Mouse (Mus musculus): ENCODE data around the gene Map3k14. TPM values are rescaled to one million over a fixed set of nuclear protein-coding genes. Genes with fewer than 3 reads are reported as not detected.

Gene Map3k14
- total and polyA plus RNA-seq, 2 experiments: 1.4 to 2.1 TPM

GRCm38 (mm10) chr11:103198911-103199803 lies 68.1 kb downstream of the Map3k14 start:
- no peaks in the 10 kb centered on the region for H3K36me3 ChIP-seq (ENCODE audit: control insufficient read depth, insufficient read depth, low read length)
- no peak overlapping the region for H3K27ac ChIP-seq (replicated peaks; ENCODE audit: insufficient read depth, low read depth, low read length)
- H3K9ac ChIP-seq (ENCODE audit: low read depth, low read length): no peak overlapping the region
- H3K79me2 ChIP-seq (ENCODE audit: control insufficient read depth, insufficient read depth, low read length): no peaks in the 10 kb centered on the region
- H3K4me1 ChIP-seq (ENCODE audit: control insufficient read depth, insufficient read depth, low read length): no peaks in the 10 kb centered on the region
- DNase-seq (ENCODE audit: extremely low read depth, low read depth, low spot score): no peak
- TF ChIP-seq POLR2A (IDR thresholded peaks at IDR 0.05; ENCODE audit: extremely low read depth, insufficient read depth, low read length): no peak
- no peak overlapping the region; the same call in 1 of the 2 replicates for H3K4me3 ChIP-seq (ENCODE audit: insufficient read depth, low read depth, low read length)
- peaks cover 4% of the 10 kb centered on the region; the same call in 1 of the 2 replicates for H3K27me3 ChIP-seq (ENCODE audit: control insufficient read depth, insufficient read depth, low read length)
- 5% methylated on average over 59 of the region's 59 CpGs for WGBS

- Histone ChIP-seq H3K27me3 (ENCODE audit: control insufficient read depth, insufficient read depth, low read length) (peaks cover 7% of the 10 kb centered on the region), H3K4me1 (ENCODE audit: control insufficient read depth, insufficient read depth, low read length) (no peaks in the 10 kb centered on the region), H3K27ac (replicated peaks; ENCODE audit: insufficient read depth, low read depth, low read length) (no peak overlapping the region), H3K9ac (ENCODE audit: low read depth, low read length) (no peak overlapping the region), H3K79me2 (ENCODE audit: control insufficient read depth, insufficient read depth, low read length) (no peaks in the 10 kb centered on the region), H3K4me3 (ENCODE audit: insufficient read depth, low read depth, low read length) (no peak overlapping the region), H3K36me3 (ENCODE audit: control insufficient read depth, insufficient read depth, low read length) (no peaks in the 10 kb centered on the region)
- WGBS: 11% methylated on average over 16 of the region's 16 CpGs
- no peak for DNase-seq (ENCODE audit: extremely low read depth, low read depth, low spot score)
- TF ChIP-seq CTCF (IDR thresholded peaks at IDR 0.05; ENCODE audit: low read depth, low read length): no peak
- TF ChIP-seq POLR2A (IDR thresholded peaks at IDR 0.05; ENCODE audit: extremely low read depth, insufficient read depth, low read length): no peak
Observed at GRCm38 (mm10) chr11:103198339-103198738, 68.9 kb downstream of the Map3k14 start.

GRCm38 (mm10) chr11:103197340-103197739 lies 69.9 kb downstream of the Map3k14 start:
- Histone ChIP-seq H3K4me3 (ENCODE audit: insufficient read depth, low read depth, low read length) (no peak overlapping the region), H3K27me3 (ENCODE audit: control insufficient read depth, insufficient read depth, low read length) (peaks cover 12% of the 10 kb centered on the region), H3K9ac (ENCODE audit: low read depth, low read length) (no peak overlapping the region), H3K79me2 (ENCODE audit: control insufficient read depth, insufficient read depth, low read length) (no peaks in the 10 kb centered on the region), H3K4me1 (ENCODE audit: control insufficient read depth, insufficient read depth, low read length) (no peaks in the 10 kb centered on the region), H3K36me3 (ENCODE audit: control insufficient read depth, insufficient read depth, low read length) (no peaks in the 10 kb centered on the region), H3K27ac (replicated peaks; ENCODE audit: insufficient read depth, low read depth, low read length) (no peak overlapping the region)
- WGBS: 70% methylated on average over 4 of the region's 4 CpGs
- no peak for TF ChIP-seq POLR2A (IDR thresholded peaks at IDR 0.05; ENCODE audit: extremely low read depth, insufficient read depth, low read length)
- TF ChIP-seq CTCF (IDR thresholded peaks at IDR 0.05; ENCODE audit: low read depth, low read length): no peak
- no peak for DNase-seq (ENCODE audit: extremely low read depth, low read depth, low spot score)

- Histone ChIP-seq H3K9ac (ENCODE audit: low read depth, low read length) (no peak overlapping the region), H3K79me2 (ENCODE audit: control insufficient read depth, insufficient read depth, low read length) (no peaks in the 10 kb centered on the region), H3K36me3 (ENCODE audit: control insufficient read depth, insufficient read depth, low read length) (no peaks in the 10 kb centered on the region), H3K4me1 (ENCODE audit: control insufficient read depth, insufficient read depth, low read length) (no peaks in the 10 kb centered on the region), H3K27me3 (ENCODE audit: control insufficient read depth, insufficient read depth, low read length) (peaks cover 13% of the 10 kb centered on the region), H3K4me3 (ENCODE audit: insufficient read depth, low read depth, low read length) (no peak overlapping the region), H3K27ac (replicated peaks; ENCODE audit: insufficient read depth, low read depth, low read length) (no peak overlapping the region)
- DNase-seq (ENCODE audit: extremely low read depth, low read depth, low spot score): no peak
- TF ChIP-seq POLR2A (IDR thresholded peaks at IDR 0.05; ENCODE audit: extremely low read depth, insufficient read depth, low read length) (no peak), CTCF (IDR thresholded peaks at IDR 0.05; ENCODE audit: low read depth, low read length) (no peak)
- 84% methylated on average over 5 of the region's 5 CpGs for WGBS
Observed at GRCm38 (mm10) chr11:103195656-103196055, 71.6 kb downstream of the Map3k14 start.

- DNase-seq (ENCODE audit: extremely low read depth, low read depth, low spot score): no peak
- H3K9ac ChIP-seq (ENCODE audit: low read depth, low read length): no peak overlapping the region
- no peak overlapping the region for H3K27ac ChIP-seq (replicated peaks; ENCODE audit: insufficient read depth, low read depth, low read length)
- peaks cover 13% of the 10 kb centered on the region for H3K27me3 ChIP-seq (ENCODE audit: control insufficient read depth, insufficient read depth, low read length)
- no peaks in the 10 kb centered on the region for H3K4me1 ChIP-seq (ENCODE audit: control insufficient read depth, insufficient read depth, low read length)
- H3K4me3 ChIP-seq (ENCODE audit: insufficient read depth, low read depth, low read length): no peak overlapping the region
- TF ChIP-seq CTCF (IDR thresholded peaks at IDR 0.05; ENCODE audit: low read depth, low read length): no peak
- 85% methylated on average over 18 of the region's 18 CpGs for WGBS
- H3K36me3 ChIP-seq (ENCODE audit: control insufficient read depth, insufficient read depth, low read length): no peaks in the 10 kb centered on the region
- no peaks in the 10 kb centered on the region for H3K79me2 ChIP-seq (ENCODE audit: control insufficient read depth, insufficient read depth, low read length)
Observed at GRCm38 (mm10) chr11:103195236-103195635, 72.0 kb downstream of the Map3k14 start.

- no peak for DNase-seq (ENCODE audit: extremely low read depth, low read depth, low spot score)
- H3K4me3 ChIP-seq (ENCODE audit: insufficient read depth, low read depth, low read length): no peak overlapping the region
- peaks cover 13% of the 10 kb centered on the region for H3K27me3 ChIP-seq (ENCODE audit: control insufficient read depth, insufficient read depth, low read length)
- H3K4me1 ChIP-seq (ENCODE audit: control insufficient read depth, insufficient read depth, low read length): no peaks in the 10 kb centered on the region
- no peak overlapping the region for H3K9ac ChIP-seq (ENCODE audit: low read depth, low read length)
- WGBS: 53% methylated on average over 9 of the region's 9 CpGs
- H3K36me3 ChIP-seq (ENCODE audit: control insufficient read depth, insufficient read depth, low read length): no peaks in the 10 kb centered on the region
- H3K27ac ChIP-seq (replicated peaks; ENCODE audit: insufficient read depth, low read depth, low read length): no peak overlapping the region
- no peak for TF ChIP-seq POLR2A (IDR thresholded peaks at IDR 0.05; ENCODE audit: extremely low read depth, insufficient read depth, low read length)
- TF ChIP-seq CTCF (IDR thresholded peaks at IDR 0.05; ENCODE audit: low read depth, low read length): no peak
- no peaks in the 10 kb centered on the region for H3K79me2 ChIP-seq (ENCODE audit: control insufficient read depth, insufficient read depth, low read length)
Observed at GRCm38 (mm10) chr11:103193825-103194168, 73.5 kb downstream of the Map3k14 start.

Data from liver, adult 2 months (tissue).